Mouse (Mus musculus) stomach, embryonic 16.5 days (tissue): ENCODE measurements around the gene Fkbp15. TPM values are rescaled to one million over a fixed set of nuclear protein-coding genes. Genes with fewer than 3 reads are reported as not detected.
A peak's percentile ranks its signal among the peaks of the same experiment; 100 is the strongest.

ENCODE experiments used
- ATAC-seq: fragments of 200-750 bp; cut with Nextera tagmentation; 2 replicates; pipeline ENCODE4 v1.8.0; 2017; ENCODE audit warnings: moderate number of reproducible peaks, moderate TSS enrichment; ENCODE audit not compliant: insufficient read depth, low FRiP score
- H3K27ac ChIP-seq: fragments of 300-500 bp; sonication (generic); 2 replicates; pipeline ENCODE4 v1.5.1; 2014; ENCODE audit warnings: low read length
- H3K27me3 ChIP-seq: fragments of 300-500 bp; sonication (generic); 2 replicates; pipeline ENCODE4 v1.6.1; 2014; ENCODE audit warnings: low read length, control low read depth, mixed read lengths; ENCODE audit not compliant: control insufficient read depth, insufficient read depth
- H3K36me3 ChIP-seq: fragments of 300-500 bp; sonication (generic); 2 replicates; pipeline ENCODE4 v1.6.1; 2014; ENCODE audit warnings: low read length; ENCODE audit not compliant: control insufficient read depth, insufficient read depth
- H3K4me1 ChIP-seq: fragments of 300-500 bp; sonication (generic); 2 replicates; pipeline ENCODE4 v1.6.1; 2014; ENCODE audit warnings: low read length, control low read depth, mixed read lengths; ENCODE audit not compliant: control insufficient read depth, insufficient read depth
- H3K4me2 ChIP-seq: fragments of 300-500 bp; sonication (generic); 2 replicates; pipeline ENCODE4 v1.6.1; 2014; ENCODE audit warnings: low read depth, low read length, mixed read lengths
- H3K4me3 ChIP-seq: fragments of 300-500 bp; sonication (generic); replicated peaks from 2 replicates; pipeline ENCODE4 v1.5.1; 2014; ENCODE audit warnings: mild to moderate bottlenecking, low read length
- H3K9ac ChIP-seq: fragments of 300-500 bp; sonication (generic); 2 replicates; pipeline ENCODE4 v1.6.1; 2014; ENCODE audit warnings: low read length
- H3K9me3 ChIP-seq: fragments of 300-500 bp; sonication (generic); replicated peaks from 2 replicates; pipeline ENCODE4 v1.6.1; 2016; ENCODE audit warnings: low read length, control low read depth; ENCODE audit not compliant: control insufficient read depth
- WGBS: fragments of 180-500 bp; shearing (Covaris S2); extraction: QIAGEN DNeasy Blood & Tissue Kit; methylation state at CpG from one replicate; pipeline ENCODE4 v1.1.7; 2014; 5-methylcytosine and 5-hydroxymethylcytosine counted together
- polyA plus RNA-seq: library from polyadenylated mRNA; unstranded; fragments of >200 nt; fragmentation: Nextera tagmentation; extraction: Ambion mirVana; gene quantifications from 2 replicates; pipeline ENCODE4 v1.2.1, GENCODE M21; 2015

The Fkbp15 gene
- polyA plus RNA-seq, 1 experiment from 2014 or later: 29.8 TPM

DNA sequence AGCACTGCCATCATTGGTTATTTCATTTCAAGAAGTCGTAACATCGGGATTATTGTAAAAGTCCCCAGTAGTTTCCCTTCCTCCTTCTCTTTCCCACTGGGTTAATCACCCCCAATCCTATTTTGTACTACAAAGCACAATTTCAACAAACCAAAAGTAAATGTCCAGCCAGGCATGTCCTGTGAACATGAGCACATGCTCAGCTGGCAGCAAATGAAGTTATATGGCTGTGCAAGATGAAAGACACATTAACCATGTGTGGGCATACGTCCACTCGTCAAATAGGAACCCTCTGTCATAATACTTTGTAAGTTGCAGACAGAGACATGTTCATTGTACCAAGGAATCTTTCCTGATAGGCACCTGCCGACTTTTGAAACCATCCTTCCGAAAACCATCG, 77.4 kb downstream of the Fkbp15 start:
- Histone ChIP-seq H3K27ac (no peak overlapping the region), H3K9ac (no peak overlapping the region), H3K4me2 (no peak overlapping the region), H3K4me3 (no peak overlapping the region), H3K9me3 (no peaks in the 10 kb centered on the region), H3K27me3 (no peaks in the 10 kb centered on the region), H3K36me3 (no peaks in the 10 kb centered on the region), H3K4me1 (peaks cover 8% of the 10 kb centered on the region; the same call in 1 of the 2 replicates)
- WGBS: 87% methylated on average over 7 of the region's 7 CpGs
- ATAC-seq: no peak

DNA sequence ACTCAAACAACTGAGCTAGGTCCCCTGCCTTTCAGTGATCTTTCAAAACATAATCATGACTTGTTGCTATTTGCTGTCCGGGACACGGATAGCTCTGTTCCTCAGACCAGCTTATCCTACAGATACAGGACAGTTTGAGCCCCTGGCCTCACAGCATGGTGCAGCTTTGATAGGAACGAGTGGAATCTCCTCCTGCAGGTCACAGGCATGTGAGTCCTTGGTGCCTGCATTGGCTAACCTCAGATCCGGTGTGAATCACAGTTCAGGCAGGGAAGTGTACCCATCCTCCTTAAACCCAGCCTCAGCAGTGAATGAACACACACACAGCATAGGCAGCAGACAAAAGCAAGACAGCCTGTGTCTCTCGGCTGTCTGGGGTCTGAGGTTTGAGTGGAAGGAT, 79.0 kb downstream of the Fkbp15 start:
- Histone ChIP-seq H3K9me3 (no peaks in the 10 kb centered on the region), H3K27me3 (no peaks in the 10 kb centered on the region), H3K9ac (no peak overlapping the region), H3K27ac (no peak overlapping the region), H3K36me3 (no peaks in the 10 kb centered on the region), H3K4me3 (no peak overlapping the region), H3K4me2 (no peak overlapping the region), H3K4me1 (no peaks in the 10 kb centered on the region)
- WGBS: 62% methylated on average over 5 of the region's 5 CpGs
- no peak for ATAC-seq

DNA sequence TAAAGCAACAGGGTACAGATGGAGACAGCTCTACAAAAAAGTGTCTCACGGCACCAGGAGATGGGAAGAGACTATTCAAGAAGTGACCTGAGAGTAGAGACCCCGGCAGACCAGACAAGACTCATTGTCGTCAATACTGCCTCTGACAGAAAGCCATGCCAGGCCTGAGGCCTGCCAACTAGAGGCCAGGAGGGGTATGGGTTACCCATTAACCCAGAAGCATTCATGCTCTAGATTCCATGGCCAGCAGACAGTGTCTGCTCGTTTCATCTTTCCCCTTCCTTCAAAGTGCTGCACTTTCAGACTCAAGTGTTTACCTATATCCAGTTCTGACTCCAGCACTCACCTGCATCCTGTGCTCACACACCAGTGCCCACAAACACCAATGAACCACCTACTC, 82.3 kb downstream of the Fkbp15 start:
- H3K27ac ChIP-seq: no peak overlapping the region
- ATAC-seq: no peak

DNA sequence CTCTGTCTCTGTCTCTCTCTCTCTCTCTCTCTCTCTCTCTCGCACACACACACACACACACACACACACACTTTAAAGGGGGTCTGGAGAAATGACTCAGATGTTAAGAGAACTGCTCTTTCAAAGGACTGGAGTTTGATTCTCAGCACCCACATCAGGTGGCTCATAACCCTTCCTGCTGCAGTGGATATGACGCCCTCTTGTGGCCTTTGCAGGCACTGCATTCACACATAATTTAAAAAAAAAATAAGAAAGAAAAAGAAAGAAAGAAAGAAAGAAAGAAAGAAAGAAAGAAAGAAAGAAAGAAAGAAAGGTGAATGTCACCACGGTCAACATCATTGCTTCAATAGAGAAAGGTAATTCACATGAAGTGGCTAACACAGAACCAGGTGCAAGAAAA, 83.1 kb downstream of the Fkbp15 start:
- Histone ChIP-seq H3K27ac (no peak overlapping the region), H3K9ac (no peak overlapping the region), H3K4me3 (no peak overlapping the region), H3K9me3 (no peaks in the 10 kb centered on the region), H3K36me3 (no peaks in the 10 kb centered on the region), H3K27me3 (no peaks in the 10 kb centered on the region), H3K4me1 (0 out of 2 replicates have a peak, but pooled peaks cover 3% of the 10 kb centered on the region), H3K4me2 (no peak overlapping the region)
- WGBS: 69% methylated on average over 3 of the region's 3 CpGs
- no peak for ATAC-seq

More for the DNA sequence above, 82.3 kb downstream of the Fkbp15 start:
- Histone ChIP-seq H3K36me3 (no peaks in the 10 kb centered on the region), H3K4me2 (no peak overlapping the region), H3K9ac (no peak overlapping the region), H3K4me1 (0 out of 2 replicates have a peak, but pooled peaks cover 3% of the 10 kb centered on the region), H3K27me3 (no peaks in the 10 kb centered on the region), H3K4me3 (no peak overlapping the region), H3K9me3 (no peaks in the 10 kb centered on the region)
- 56% methylated on average over 4 of the region's 4 CpGs for WGBS

DNA sequence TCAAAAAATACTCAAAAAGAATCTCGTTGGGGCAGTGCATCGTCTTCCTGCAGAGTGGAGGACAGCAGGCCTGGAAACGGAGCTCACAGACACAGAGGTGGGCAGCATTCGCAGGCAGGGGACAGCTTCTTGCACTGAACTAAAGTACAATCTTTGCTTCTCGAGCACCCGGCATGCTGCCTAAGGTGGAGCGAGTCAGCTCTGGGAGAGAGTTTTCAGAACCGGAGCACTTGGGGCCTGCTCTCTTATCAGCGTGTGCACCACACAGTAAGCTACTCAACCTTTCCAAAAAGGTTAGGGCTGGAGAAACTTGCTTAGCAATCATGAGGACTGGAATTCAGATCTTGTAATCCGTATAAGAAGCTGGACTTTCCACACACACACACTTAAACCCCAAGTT, 83.7 kb downstream of the Fkbp15 start:
- no peaks in the 10 kb centered on the region for H3K27me3 ChIP-seq
- WGBS: 76% methylated on average over 10 of the region's 10 CpGs
- no peaks in the 10 kb centered on the region for H3K36me3 ChIP-seq
- H3K4me1 ChIP-seq: 0 out of 2 replicates have a peak, but pooled peaks cover 3% of the 10 kb centered on the region
- no peaks in the 10 kb centered on the region for H3K9me3 ChIP-seq
- ATAC-seq: no peak
- no peak overlapping the region for H3K9ac ChIP-seq
- H3K27ac ChIP-seq: no peak overlapping the region
- H3K4me2 ChIP-seq: no peak overlapping the region
- H3K4me3 ChIP-seq: no peak overlapping the region

DNA sequence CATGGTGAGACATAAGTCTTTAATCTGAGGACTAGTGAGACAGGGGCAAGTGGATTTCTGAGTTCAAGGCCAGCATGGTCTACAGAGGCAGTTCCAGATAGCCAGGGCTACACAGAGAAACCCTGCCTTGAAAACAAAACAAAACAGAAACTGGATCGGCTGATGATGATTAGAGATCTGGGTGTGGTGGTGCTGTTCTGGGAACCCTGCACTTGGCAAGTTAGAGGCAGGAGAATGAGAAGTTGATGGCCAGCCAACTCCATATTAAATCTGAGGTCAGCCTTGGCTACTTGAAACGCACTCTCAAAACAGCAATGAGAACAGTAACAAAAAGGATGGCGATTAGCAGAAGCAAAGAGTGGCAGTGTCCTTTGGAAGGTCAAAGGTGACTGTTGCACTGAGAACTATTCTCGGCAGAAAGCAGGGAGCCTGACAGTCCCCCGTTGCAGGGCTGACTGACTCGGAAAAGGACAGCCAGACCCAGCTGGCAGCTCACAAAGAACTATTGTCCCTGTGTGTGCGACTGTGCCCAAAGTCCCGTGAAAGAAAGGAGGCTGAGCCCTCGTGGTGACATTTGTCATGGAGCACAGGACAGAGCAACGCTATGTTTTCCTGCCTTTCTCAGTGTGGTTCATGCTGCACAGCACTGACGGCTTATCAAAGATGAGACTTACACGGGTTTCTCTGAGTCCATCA, 85.4 kb downstream of the Fkbp15 start:
- no peak overlapping the region for H3K27ac ChIP-seq
- ATAC-seq: peak; percentile 50; the same call in 1 of the 2 replicates
- no peak overlapping the region for H3K4me3 ChIP-seq
- 37% methylated on average over 12 of the region's 12 CpGs for WGBS
- no peaks in the 10 kb centered on the region for H3K9me3 ChIP-seq
- no peak overlapping the region for H3K9ac ChIP-seq
- no peaks in the 10 kb centered on the region for H3K27me3 ChIP-seq
- no peaks in the 10 kb centered on the region for H3K36me3 ChIP-seq
- no peak overlapping the region for H3K4me2 ChIP-seq
- H3K4me1 ChIP-seq: 0 out of 2 replicates have a peak, but pooled peaks cover 3% of the 10 kb centered on the region

DNA sequence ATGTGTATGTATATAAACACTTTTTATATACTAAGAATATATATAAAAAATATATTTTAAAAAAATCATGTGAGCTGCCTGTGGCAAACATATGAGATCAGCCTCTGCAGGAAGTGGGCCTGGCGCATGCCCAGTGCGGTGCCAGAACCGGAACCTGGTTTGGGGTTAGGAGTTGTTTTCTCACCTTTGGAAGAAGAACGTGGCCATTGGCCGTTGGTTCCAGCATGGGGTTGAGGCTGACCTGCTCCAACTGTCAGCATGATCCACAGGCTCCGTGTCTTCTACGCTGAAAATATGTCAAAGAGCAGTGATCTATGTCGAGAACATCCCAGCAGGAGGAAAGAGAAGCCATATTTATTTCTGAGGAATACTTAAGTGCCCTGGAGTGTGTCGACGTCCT, 86.4 kb downstream of the Fkbp15 start:
- ATAC-seq: no peak
- no peaks in the 10 kb centered on the region for H3K9me3 ChIP-seq
- no peak overlapping the region for H3K4me3 ChIP-seq
- no peak overlapping the region for H3K4me2 ChIP-seq
- 83% methylated on average over 10 of the region's 10 CpGs for WGBS
- H3K4me1 ChIP-seq: 0 out of 2 replicates have a peak, but pooled peaks cover 3% of the 10 kb centered on the region
- no peaks in the 10 kb centered on the region for H3K27me3 ChIP-seq
- no peak overlapping the region for H3K9ac ChIP-seq
- no peak overlapping the region for H3K27ac ChIP-seq
- no peaks in the 10 kb centered on the region for H3K36me3 ChIP-seq

DNA sequence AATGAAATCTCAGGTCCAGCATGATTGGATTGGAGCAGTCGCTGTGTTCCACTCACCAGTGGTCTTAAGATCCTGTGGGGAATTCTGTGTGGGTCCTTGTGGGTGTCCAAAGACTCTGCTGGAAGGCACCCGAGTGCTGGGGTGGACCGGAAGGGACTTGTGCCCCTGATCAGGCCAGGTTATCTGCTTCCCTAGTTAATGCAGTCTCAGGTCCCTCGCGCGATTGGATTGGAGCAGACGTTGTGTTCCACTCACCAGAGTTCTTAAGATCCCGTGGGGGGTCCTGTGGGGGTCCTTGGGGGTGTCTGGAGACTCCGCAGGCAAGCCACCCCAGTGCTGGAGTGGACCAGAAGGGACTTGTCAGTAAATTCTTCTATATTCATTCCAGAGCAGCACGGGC, 87.7 kb downstream of the Fkbp15 start:
- Histone ChIP-seq H3K27me3 (no peaks in the 10 kb centered on the region), H3K4me1 (0 out of 2 replicates have a peak, but pooled peaks cover 3% of the 10 kb centered on the region), H3K4me2 (no peak overlapping the region), H3K36me3 (no peaks in the 10 kb centered on the region), H3K9ac (no peak overlapping the region), H3K27ac (no peak overlapping the region), H3K4me3 (no peak overlapping the region), H3K9me3 (no peaks in the 10 kb centered on the region)
- WGBS: 85% methylated on average over 10 of the region's 10 CpGs
- ATAC-seq: no peak

DNA sequence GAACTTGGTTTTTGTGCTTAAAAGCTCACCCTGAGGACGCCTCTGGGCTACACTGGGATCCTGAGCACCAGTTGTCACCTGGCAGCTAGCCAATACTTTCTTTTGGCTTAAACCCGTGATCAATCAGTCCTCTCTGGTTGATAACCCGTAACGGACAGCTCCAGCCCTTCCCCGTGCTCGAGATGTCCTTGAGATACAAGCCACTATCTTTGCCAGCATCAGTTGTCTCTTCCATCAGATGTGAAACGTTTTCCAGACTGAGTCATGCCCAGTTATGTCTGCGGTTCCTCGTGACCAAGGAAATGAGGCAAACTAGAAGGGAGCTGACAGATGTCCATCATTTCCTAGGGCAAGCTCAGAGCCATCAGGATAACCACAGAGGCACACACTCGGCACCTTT, 93.2 kb downstream of the Fkbp15 start:
- no peak overlapping the region for H3K4me2 ChIP-seq
- H3K27me3 ChIP-seq: no peaks in the 10 kb centered on the region
- H3K9ac ChIP-seq: no peak overlapping the region
- 76% methylated on average over 10 of the region's 10 CpGs for WGBS
- H3K4me1 ChIP-seq: no peaks in the 10 kb centered on the region
- H3K27ac ChIP-seq: no peak overlapping the region
- H3K9me3 ChIP-seq: no peaks in the 10 kb centered on the region
- no peak; the same call in 1 of the 2 replicates for ATAC-seq
- no peak overlapping the region for H3K4me3 ChIP-seq
- H3K36me3 ChIP-seq: no peaks in the 10 kb centered on the region
